Mouse (Mus musculus) heart, embryonic 12.5 days (tissue): ENCODE measurements around the gene Plgrkt. TPM values are rescaled to one million over a fixed set of nuclear protein-coding genes. Genes with fewer than 3 reads are reported as not detected.
A peak's percentile ranks its signal among the peaks of the same experiment; 100 is the strongest.

ENCODE experiments used
- ATAC-seq: fragments of 200-750 bp; cut with Nextera tagmentation; 2 replicates; pipeline ENCODE4 v1.8.0; 2017; ENCODE audit warnings: moderate TSS enrichment, moderate library complexity; ENCODE audit not compliant: insufficient number of reproducible peaks, low FRiP score
- H3K27ac ChIP-seq: fragments of 300-500 bp; sonication (generic); 2 replicates; pipeline ENCODE4 v1.5.1; 2016; ENCODE audit warnings: mild to moderate bottlenecking, moderate library complexity; ENCODE audit not compliant: poor library complexity, severe bottlenecking
- H3K27me3 ChIP-seq: fragments of 300-500 bp; sonication (generic); replicated peaks from 2 replicates; pipeline ENCODE4 v1.6.1; 2016; ENCODE audit warnings: mild to moderate bottlenecking, moderate library complexity
- H3K36me3 ChIP-seq: fragments of 300-500 bp; sonication (generic); 2 replicates; pipeline ENCODE4 v1.6.1; 2016; ENCODE audit warnings: mild to moderate bottlenecking, moderate library complexity
- H3K4me1 ChIP-seq: fragments of 300-500 bp; sonication (generic); replicated peaks from 2 replicates; pipeline ENCODE4 v1.6.1; 2016; ENCODE audit warnings: mild to moderate bottlenecking
- H3K4me2 ChIP-seq: fragments of 300-500 bp; sonication (generic); 2 replicates; pipeline ENCODE4 v1.6.1; 2016; ENCODE audit warnings: mild to moderate bottlenecking, moderate library complexity
- H3K4me3 ChIP-seq: fragments of 300-500 bp; sonication (generic); 2 replicates; pipeline ENCODE4 v1.5.1; 2016; ENCODE audit warnings: mild to moderate bottlenecking
- H3K9ac ChIP-seq: fragments of 300-500 bp; sonication (generic); 2 replicates; pipeline ENCODE4 v1.6.1; 2016; ENCODE audit warnings: mild to moderate bottlenecking, moderate library complexity
- H3K9me3 ChIP-seq: fragments of 300-500 bp; sonication (generic); replicated peaks from 2 replicates; pipeline ENCODE4 v1.6.1; 2016; ENCODE audit warnings: mild to moderate bottlenecking, moderate library complexity
- WGBS: fragments of 180-500 bp; shearing (Covaris S2); methylation state at CpG from one replicate; pipeline ENCODE4 v1.1.7; 2016; 5-methylcytosine and 5-hydroxymethylcytosine counted together
- polyA plus RNA-seq: library from polyadenylated mRNA; unstranded; fragments of >200 nt; fragmentation: Nextera tagmentation; extraction: Ambion mirVana; gene quantifications from 2 replicates; pipeline ENCODE4 v1.2.1, GENCODE M21; 2016

Gene Plgrkt
- polyA plus RNA-seq, 1 experiment from 2014 or later = 41.1 TPM

- Histone ChIP-seq H3K9me3 (no peaks in the 10 kb centered on the region), H3K9ac (no peak overlapping the region), H3K27me3 (no peaks in the 10 kb centered on the region), H3K4me2 (no peak overlapping the region), H3K27ac (no peak overlapping the region), H3K4me1 (no peaks in the 10 kb centered on the region), H3K36me3 (no peaks in the 10 kb centered on the region), H3K4me3 (no peak overlapping the region)
- 85% methylated on average over 14 of the region's 14 CpGs for WGBS
- no peak for ATAC-seq
These were observed 12.8 kb upstream of the Plgrkt start for GRCm38 (mm10) chr19:29379839-29380603.

- no peak overlapping the region for H3K9ac ChIP-seq
- peaks cover 4% of the 10 kb centered on the region; the same call in 1 of the 2 replicates for H3K4me1 ChIP-seq
- H3K4me2 ChIP-seq = no peak overlapping the region
- no peaks in the 10 kb centered on the region for H3K27me3 ChIP-seq
- no peak overlapping the region for H3K27ac ChIP-seq
- H3K36me3 ChIP-seq = no peaks in the 10 kb centered on the region
- 73% methylated on average over 3 of the region's 3 CpGs for WGBS
- H3K9me3 ChIP-seq = no peaks in the 10 kb centered on the region
- no peak overlapping the region for H3K4me3 ChIP-seq
- no peak for ATAC-seq
These were observed 9.2 kb upstream of the Plgrkt start for GRCm38 (mm10) chr19:29376382-29376781.

GRCm38 (mm10) chr19:29374947-29375346 is 7.8 kb upstream of the Plgrkt start:
- no peak overlapping the region for H3K9ac ChIP-seq
- ATAC-seq = no peak
- WGBS = 84% methylated on average over 9 of the region's 9 CpGs
- no peaks in the 10 kb centered on the region for H3K36me3 ChIP-seq
- peaks cover 4% of the 10 kb centered on the region; the same call in 1 of the 2 replicates for H3K4me1 ChIP-seq
- no peaks in the 10 kb centered on the region for H3K9me3 ChIP-seq
- no peaks in the 10 kb centered on the region for H3K27me3 ChIP-seq
- no peak overlapping the region for H3K4me3 ChIP-seq
- H3K4me2 ChIP-seq = no peak overlapping the region
- no peak overlapping the region for H3K27ac ChIP-seq

- no peak overlapping the region for H3K27ac ChIP-seq
- H3K9me3 ChIP-seq = no peaks in the 10 kb centered on the region
- H3K4me3 ChIP-seq = peak overlapping the region; percentile 28
- ATAC-seq = no peak
- 0 out of 2 replicates have a peak overlapping the region, but pooled peaks have one; percentile 23 for H3K9ac ChIP-seq
- 33% methylated on average over 11 of the region's 11 CpGs for WGBS
- no peaks in the 10 kb centered on the region for H3K27me3 ChIP-seq
- peaks cover 4% of the 10 kb centered on the region; the same call in 1 of the 2 replicates for H3K4me1 ChIP-seq
- H3K4me2 ChIP-seq = peak overlapping the region; percentile 58
- H3K36me3 ChIP-seq = no peaks in the 10 kb centered on the region
These were observed 6.2 kb upstream of the Plgrkt start for GRCm38 (mm10) chr19:29373438-29373837.

- Histone ChIP-seq H3K27me3 (no peaks in the 10 kb centered on the region), H3K4me2 (no peak overlapping the region), H3K27ac (no peak overlapping the region), H3K4me3 (no peak overlapping the region), H3K36me3 (no peaks in the 10 kb centered on the region), H3K4me1 (peaks cover 4% of the 10 kb centered on the region; the same call in 1 of the 2 replicates), H3K9ac (no peak overlapping the region), H3K9me3 (no peaks in the 10 kb centered on the region)
- ATAC-seq = no peak
- WGBS = 85% methylated on average over 3 of the region's 3 CpGs
These were observed 5.4 kb upstream of the Plgrkt start for GRCm38 (mm10) chr19:29372621-29373020.

- Histone ChIP-seq H3K36me3 (no peaks in the 10 kb centered on the region), H3K9me3 (no peaks in the 10 kb centered on the region), H3K4me1 (peaks cover 4% of the 10 kb centered on the region; the same call in 1 of the 2 replicates), H3K4me2 (no peak overlapping the region), H3K27me3 (no peaks in the 10 kb centered on the region), H3K4me3 (no peak overlapping the region), H3K27ac (no peak overlapping the region), H3K9ac (no peak overlapping the region)
- ATAC-seq = no peak
- WGBS = 64% methylated on average over 4 of the region's 4 CpGs
These were observed 4.9 kb upstream of the Plgrkt start for GRCm38 (mm10) chr19:29372138-29372537.

GRCm38 (mm10) chr19:29371284-29372081 is 4.3 kb upstream of the Plgrkt start:
- Histone ChIP-seq H3K9me3 (no peaks in the 10 kb centered on the region), H3K9ac (no peak overlapping the region), H3K27ac (no peak overlapping the region), H3K4me2 (no peak overlapping the region), H3K4me3 (no peak overlapping the region), H3K27me3 (no peaks in the 10 kb centered on the region), H3K4me1 (peaks cover 7% of the 10 kb centered on the region; the same call in 1 of the 2 replicates), H3K36me3 (no peaks in the 10 kb centered on the region)
- no peak for ATAC-seq
- 75% methylated on average over 18 of the region's 18 CpGs for WGBS

GRCm38 (mm10) chr19:29370545-29371283 is 3.5 kb upstream of the Plgrkt start:
- H3K9ac ChIP-seq = no peak overlapping the region
- no peak for ATAC-seq
- no peaks in the 10 kb centered on the region for H3K27me3 ChIP-seq
- no peak overlapping the region for H3K4me3 ChIP-seq
- no peak overlapping the region for H3K4me2 ChIP-seq
- no peak overlapping the region for H3K27ac ChIP-seq
- H3K36me3 ChIP-seq = no peaks in the 10 kb centered on the region
- 87% methylated on average over 7 of the region's 7 CpGs for WGBS
- H3K4me1 ChIP-seq = peaks cover 7% of the 10 kb centered on the region; the same call in 1 of the 2 replicates
- H3K9me3 ChIP-seq = no peaks in the 10 kb centered on the region

GRCm38 (mm10) chr19:29370112-29370511 is 2.9 kb upstream of the Plgrkt start:
- H3K4me3 ChIP-seq = no peak overlapping the region
- H3K27me3 ChIP-seq = no peaks in the 10 kb centered on the region
- H3K9me3 ChIP-seq = no peaks in the 10 kb centered on the region
- peaks cover 7% of the 10 kb centered on the region; the same call in 1 of the 2 replicates for H3K4me1 ChIP-seq
- 63% methylated on average over 12 of the region's 12 CpGs for WGBS
- no peaks in the 10 kb centered on the region for H3K36me3 ChIP-seq
- H3K27ac ChIP-seq = no peak overlapping the region
- ATAC-seq = no peak
- no peak overlapping the region for H3K4me2 ChIP-seq
- no peak overlapping the region for H3K9ac ChIP-seq

GRCm38 (mm10) chr19:29368671-29369309 is 1.6 kb upstream of the Plgrkt start:
- Histone ChIP-seq H3K4me2 (no peak overlapping the region), H3K27ac (no peak overlapping the region), H3K27me3 (0 out of 2 replicates have a peak, but pooled peaks cover 4% of the 10 kb centered on the region), H3K4me1 (peaks cover 7% of the 10 kb centered on the region; the same call in 1 of the 2 replicates), H3K9me3 (no peaks in the 10 kb centered on the region), H3K4me3 (no peak overlapping the region), H3K9ac (no peak overlapping the region), H3K36me3 (no peaks in the 10 kb centered on the region)
- no peak for ATAC-seq
- WGBS = 67% methylated on average over 3 of the region's 3 CpGs
